Mouse (Mus musculus) brain, embryonic 14.5 days (tissue): ENCODE data around the gene Ajap1. TPM values are rescaled to one million over a fixed set of nuclear protein-coding genes. Genes with fewer than 3 reads are reported as not detected.
A peak's percentile ranks its signal among the peaks of the same experiment; 100 is the strongest.

ENCODE experiments used
- DNase-seq: peaks from one replicate; pipeline ENCODE4 v3.0.0-alpha.2; 2011; ENCODE audit warnings: low read depth
- CTCF ChIP-seq: fragments of 200-500 bp; IDR thresholded peaks from 2 replicates; pipeline ENCODE4 v1.5.1; 2012; ENCODE audit warnings: inconsistent platforms, mild to moderate bottlenecking, moderate library complexity, borderline replicate concordance; ENCODE audit not compliant: insufficient read depth, insufficient read length; ENCODE audit errors: extremely low read depth
- POLR2A ChIP-seq: fragments of 200-500 bp; IDR thresholded peaks from 2 replicates; pipeline ENCODE4 v1.6.1; 2012; ENCODE audit warnings: mild to moderate bottlenecking, inconsistent platforms, borderline replicate concordance; ENCODE audit not compliant: poor library complexity, insufficient read depth, insufficient read length, severe bottlenecking; ENCODE audit errors: extremely low read depth
- polyA plus RNA-seq: library from polyadenylated mRNA; depleted of rRNA; stranded (reverse); fragments of >200 nt; gene quantifications from 2 replicates; pipeline ENCODE4 v1.2.3, GENCODE M21; 2012; rRNA removed

Gene Ajap1
- polyA plus RNA-seq: 9.1 and 19.9 TPM in 2 replicates

DNA sequence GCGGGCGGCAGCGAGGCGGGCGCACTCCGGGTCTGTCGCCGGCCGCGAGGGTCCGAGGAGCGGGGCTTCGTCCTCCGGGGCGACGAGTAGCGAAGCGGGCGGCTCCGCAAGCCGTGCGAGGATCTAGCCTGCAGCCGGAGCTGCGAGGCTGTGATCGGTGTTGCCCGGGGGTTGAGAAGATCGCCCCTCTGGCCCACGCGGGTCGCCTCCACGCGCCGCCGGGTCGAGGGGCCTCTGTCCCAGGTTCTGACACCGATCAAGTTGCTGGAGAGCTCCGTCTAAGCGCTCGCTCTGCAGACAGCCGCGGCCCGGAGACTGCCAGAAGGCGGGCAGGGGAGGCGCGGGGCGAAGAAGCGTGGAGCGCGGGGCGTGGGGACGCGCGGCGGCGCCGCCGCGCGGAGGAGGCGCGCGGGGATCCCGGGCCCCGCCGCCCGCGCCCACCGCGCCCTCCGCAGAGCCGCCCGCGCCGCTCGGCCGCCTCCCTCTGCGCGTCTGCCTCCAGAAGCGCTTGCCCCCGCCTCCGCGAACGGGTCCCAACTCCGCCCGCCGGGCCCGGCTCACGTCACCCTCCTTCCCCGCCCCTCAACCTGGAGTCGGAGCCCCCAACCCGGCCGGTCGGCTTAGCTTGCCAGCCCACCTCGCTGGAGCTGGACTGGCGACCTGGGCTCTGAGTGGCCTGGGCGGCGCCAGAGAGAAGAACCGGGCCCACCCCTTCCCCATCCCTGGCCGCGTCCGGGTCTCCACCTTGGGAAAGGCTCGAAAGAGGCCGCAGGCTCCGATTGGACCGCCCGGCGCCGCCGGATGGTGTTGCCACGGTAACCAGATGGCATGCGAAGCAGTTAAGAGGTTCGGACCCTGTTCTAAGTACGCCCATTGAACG, at the start of gene Ajap1:
Gene Ajap1 (minus strand): TSS at position 353 of the 880 bp plus-strand sequence.
- DNase-seq: peak; percentile 78
- TF ChIP-seq POLR2A: 0 out of 2 replicates have a peak, but pooled peaks have one; percentile 12
- no peak for TF ChIP-seq CTCF

DNA sequence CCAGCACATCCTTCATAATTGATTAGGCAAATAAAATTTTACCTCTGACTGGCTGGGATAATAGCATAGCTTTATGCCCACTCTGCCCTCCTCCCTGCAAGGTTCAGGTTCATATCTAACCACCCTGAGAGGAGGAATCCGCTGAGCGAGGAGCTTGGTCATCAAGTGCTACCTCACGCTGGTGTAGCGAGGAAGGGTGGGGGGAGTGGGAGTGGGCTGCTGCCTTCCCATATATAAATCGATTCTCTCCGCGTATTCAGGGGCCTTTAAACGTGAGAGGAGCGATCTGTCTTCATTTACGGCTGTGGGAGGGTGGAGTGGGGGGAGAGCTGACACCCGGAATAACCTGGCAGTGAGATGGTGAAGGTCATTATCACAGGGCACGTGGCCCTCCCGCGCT, 47.9 kb upstream of the Ajap1 start:
- DNase-seq: no peak
- no peak for TF ChIP-seq CTCF

DNA sequence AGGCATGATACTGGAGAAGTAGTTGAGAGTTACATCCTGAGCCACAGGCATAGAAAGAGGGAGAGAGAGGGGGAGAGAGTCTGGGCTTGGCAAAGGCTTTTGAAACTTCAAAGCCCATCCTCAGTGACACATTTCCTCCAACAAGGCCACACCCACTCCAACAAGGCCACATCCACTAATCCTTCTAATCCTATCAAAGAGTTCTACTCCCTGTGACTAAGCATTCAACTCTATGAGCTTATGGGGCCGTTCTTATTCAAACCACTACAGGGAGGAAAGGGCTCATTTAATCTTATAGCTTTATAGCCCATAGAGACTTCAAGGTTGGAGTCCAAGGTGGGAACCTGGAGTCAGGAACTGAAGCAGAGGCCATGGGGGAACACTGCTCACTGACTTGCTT, 39.0 kb upstream of the Ajap1 start:
- DNase-seq: no peak
- TF ChIP-seq POLR2A (no peak), CTCF (no peak)

DNA sequence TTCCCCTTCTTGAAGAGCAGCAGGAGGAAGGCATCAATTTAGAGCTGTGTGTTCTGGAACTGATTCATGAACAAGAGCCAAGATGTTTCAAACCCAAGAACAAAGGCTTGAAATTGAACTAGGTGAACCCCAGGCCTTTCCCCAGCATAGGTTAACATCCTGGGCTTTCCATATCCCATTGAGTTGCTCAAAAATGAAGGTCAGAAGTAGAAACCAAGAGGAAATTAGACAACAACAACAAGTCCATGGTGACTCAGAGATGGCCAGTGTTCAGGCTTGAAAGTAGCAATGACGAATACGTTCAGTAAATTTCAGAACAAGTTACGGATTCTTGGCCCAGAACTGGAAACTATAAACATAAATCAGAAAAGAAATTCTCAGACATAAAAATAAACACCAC, 37.3 kb upstream of the Ajap1 start:
- TF ChIP-seq CTCF (no peak), POLR2A (no peak)

DNA sequence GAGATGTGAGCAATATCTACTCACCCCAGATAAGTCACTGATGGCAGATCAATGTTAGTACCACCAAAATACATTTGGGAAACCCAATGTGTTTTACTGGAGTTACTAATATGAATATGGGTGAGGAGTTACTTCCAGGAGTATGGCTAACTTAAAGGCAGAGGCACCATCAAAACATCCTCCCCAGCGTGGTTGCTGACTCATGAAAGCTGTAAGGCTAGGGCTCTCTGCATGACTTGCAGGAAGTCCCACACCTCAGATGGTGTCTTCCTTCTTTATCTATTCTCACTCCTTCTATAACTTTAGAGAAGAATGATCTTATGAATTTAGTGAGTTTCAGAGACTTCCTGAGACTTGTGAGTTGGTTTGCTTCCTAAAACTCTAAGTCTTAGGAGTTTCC, 36.7 kb upstream of the Ajap1 start:
- no peak for TF ChIP-seq POLR2A
- no peak for TF ChIP-seq CTCF
- no peak for DNase-seq

More for the DNA sequence above, 37.3 kb upstream of the Ajap1 start:
- no peak for DNase-seq

DNA sequence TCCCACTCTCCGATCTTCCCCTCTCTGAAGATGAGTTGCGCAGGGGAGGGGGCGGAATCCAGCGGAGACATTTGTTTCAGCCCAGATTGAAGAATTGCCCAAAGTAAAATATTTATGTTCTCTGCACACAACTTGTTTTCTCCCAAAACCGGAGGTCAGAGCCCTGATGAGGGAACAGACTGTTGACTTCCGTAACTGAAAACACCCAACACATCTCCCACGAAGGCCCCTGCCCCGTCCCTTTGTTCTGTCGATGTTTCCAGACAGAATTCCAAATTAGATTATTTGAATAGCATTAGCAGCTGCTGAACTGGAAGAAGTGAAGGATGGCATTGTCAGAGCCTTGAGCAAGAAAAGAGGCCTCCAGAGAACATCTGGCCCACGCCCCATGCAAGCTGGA, 33.2 kb upstream of the Ajap1 start:
- TF ChIP-seq POLR2A: no peak
- no peak for TF ChIP-seq CTCF
- peak; percentile 22 for DNase-seq

DNA sequence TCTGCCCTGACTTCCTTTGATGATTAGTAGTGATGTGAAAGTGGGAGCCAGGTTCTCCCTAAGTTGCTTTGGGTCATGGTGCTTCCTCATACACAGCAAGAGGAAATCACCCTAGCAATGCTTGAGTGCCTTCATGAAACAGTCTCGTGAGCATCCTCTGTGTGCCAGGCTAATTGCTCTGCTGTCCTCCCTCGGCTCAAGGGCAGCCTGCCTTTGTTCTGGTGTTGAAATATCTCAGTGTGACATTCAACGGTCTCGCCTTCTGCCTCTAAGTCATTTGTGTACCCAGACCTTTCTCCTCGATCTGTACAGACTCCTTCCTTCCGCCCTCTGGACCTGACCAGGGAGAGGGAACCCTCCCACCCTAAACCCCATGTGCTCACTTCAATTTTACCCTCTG, 31.5 kb upstream of the Ajap1 start:
- no peak for DNase-seq
- TF ChIP-seq CTCF (no peak), POLR2A (no peak)

DNA sequence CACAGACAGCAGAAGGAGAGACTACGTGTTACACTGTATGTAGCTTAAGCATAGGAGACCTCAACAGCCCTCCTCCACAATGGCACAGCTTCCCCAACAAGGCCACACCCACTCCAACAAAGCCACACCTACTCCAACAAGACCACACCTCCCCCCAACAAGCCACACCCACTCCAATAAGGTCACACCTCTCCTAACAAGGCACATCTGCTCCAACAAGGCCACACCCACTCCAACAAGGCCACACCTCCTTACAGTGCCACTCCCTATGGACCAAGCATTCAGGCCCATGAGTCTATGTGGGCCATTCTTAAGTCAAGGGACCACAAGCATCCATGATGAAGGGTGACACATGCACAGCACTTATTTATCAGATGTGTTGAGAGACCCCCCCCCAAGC, 28.9 kb upstream of the Ajap1 start:
- DNase-seq: no peak
- TF ChIP-seq CTCF (no peak), POLR2A (no peak)

DNA sequence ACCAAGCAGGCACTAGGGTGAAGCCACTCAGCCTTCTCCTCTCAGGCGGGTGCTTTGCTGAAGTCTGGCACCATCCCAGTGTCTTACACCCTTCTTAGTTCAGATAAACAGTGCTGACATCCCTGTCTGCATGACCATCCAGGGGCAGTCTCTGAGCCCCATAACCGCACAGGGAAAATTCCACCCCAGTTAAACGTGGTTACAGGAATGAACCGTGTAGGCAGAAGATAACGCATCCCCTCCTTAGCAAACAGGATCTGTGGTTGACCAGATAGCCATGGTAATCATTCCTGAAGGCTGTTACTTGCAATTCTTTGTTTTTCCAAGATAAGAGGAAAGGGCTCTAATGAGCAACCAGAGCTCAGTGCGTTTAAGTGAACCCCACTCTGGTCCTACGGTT, 19.3 kb upstream of the Ajap1 start:
- no peak for TF ChIP-seq CTCF
- no peak for TF ChIP-seq POLR2A
- DNase-seq: no peak

DNA sequence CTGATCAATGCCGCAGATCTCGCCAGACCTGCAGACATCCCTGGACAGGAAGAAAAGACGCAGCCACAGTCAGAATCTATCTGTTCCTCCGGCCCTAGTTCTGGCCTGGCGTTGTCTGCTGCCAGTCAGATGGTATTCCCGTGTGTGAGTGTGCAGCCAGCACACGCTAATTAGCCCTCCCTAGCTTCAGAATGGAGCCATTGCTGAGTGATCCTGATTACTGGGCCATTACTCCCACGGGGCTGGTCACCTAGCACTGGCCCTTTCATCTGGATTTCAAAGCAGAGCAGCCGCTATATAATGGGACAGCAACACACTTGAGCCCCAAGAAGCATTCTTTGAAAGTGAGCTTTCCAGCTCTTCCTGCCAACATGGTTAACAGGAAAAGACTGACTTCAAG, 9.8 kb upstream of the Ajap1 start:
- DNase-seq: peak; percentile 77
- no peak for TF ChIP-seq POLR2A
- TF ChIP-seq CTCF: no peak

DNA sequence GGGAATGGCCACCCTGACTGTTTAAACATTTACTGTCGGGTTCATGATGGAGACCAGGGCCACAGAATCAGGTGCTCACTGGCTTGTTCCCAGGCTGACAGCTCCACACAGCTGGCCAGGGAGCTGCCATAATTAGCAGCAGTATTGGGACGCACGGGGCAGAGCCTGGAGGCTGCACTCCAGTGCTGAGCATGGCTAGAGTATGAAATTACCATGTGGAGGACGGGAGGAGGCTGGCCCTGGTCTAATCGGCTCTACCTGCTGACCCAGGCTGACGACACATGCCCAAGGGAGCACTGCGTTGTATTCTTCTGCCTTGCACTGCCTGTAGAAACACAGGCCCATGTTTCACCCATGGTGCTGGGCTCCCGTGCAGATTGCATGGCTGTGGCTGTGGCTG, 6.5 kb upstream of the Ajap1 start:
- no peak for DNase-seq
- no peak for TF ChIP-seq POLR2A

DNA sequence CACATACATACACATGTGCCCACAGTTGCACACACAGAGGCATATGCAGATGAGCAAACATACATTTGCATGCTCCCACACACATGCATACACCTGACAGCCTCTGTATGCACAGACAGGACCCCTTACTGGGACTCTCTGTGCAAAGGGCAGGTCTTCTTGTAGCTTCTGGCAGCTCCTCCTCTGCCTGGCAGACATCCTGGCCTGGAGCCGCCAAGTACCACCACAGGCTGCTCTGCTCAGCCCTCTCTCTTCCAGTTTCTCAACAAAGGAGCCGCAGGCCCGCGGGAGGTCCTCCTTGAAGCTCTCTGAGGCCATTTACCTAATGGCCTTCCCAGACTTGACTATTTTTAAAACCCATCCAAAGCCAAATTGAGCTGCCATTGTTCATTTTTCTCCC, 3.3 kb upstream of the Ajap1 start:
- peak; percentile 71 for DNase-seq
- TF ChIP-seq POLR2A: no peak
- no peak for TF ChIP-seq CTCF
